Mouse (Mus musculus) left cerebral cortex, adult 9 months (tissue): ENCODE results near the gene Ctf2.
"Not testable (repeated sequence)": the region's sequence is repeated elsewhere in the genome, so short reads cannot be mapped to it uniquely, and the experiment has no call there.

ENCODE experiments used
- DNase-seq, 2 experiments: peaks; one replicate each; pipeline ENCODE4 v3.0.0; 2022; ENCODE audit warnings: low spot score in 2 of 2

Ctf2 gene

GRCm38 (mm10) chr7:127714816-127715215, 17.1 kb downstream of the Ctf2 start:
- no peak for DNase-seq

- DNase-seq, result peak in 1 of 2 experiments; percentile 75
Measured at GRCm38 (mm10) chr7:127712461-127713385, 19.2 kb downstream of the Ctf2 start, which contains the start of gene Ctf1. Gene Ctf1, plus strand, starts transcription at chr7:127712736.

GRCm38 (mm10) chr7:127711456-127711855, 20.5 kb downstream of the Ctf2 start:
- no peak for DNase-seq

- no peak for DNase-seq
Measured at GRCm38 (mm10) chr7:127711031-127711430, 20.9 kb downstream of the Ctf2 start.

GRCm38 (mm10) chr7:127709261-127709979, 22.5 kb downstream of the Ctf2 start:
- DNase-seq, result no peak

DNA sequence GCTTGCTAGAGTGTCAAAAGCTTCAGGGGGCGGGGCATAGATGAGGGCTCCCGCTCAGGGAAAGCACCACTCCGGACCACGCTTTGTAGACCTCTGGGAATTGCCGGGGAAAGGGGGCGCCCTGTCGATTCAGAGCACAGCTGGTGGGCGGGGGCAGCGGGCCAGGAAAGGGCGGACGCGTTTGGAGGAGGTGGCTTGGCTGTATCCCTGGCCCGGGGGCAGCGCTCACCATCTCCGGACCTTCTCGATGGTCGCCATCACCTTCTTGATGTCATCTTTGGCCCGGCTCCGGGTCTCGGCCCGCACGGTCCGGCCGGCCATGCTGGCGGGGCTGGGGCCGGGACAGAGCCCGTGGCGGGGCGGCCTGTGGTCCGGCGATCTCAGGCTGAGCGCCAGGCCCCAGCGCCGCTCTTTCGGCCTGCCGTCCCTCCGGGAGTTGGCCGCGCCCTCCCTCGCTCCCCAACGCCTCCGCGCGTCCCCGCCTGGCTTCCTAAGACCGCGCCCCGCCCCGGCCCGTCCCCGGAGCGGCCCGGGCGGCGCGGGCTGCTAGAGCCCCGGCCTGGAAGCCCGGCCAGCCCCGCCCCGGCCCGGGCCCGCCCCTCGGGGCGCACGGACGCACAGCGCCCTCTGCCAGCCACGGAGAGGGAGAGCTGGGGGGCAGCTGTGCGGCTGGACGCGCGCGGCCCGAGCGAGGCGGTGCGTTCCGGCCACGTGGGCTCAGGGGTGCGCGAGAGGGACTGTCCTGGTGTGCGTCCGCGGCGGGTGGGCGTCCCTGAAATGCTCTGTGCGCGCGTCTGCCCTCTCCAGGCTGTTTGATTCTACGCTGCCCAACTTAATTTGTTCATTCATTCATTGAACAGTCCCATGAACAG, 23.5 kb downstream of the Ctf2 start, which contains the start of gene Bcl7c:
Bcl7c (minus strand) TSS at position 727 of the 872 bp plus-strand sequence.
- DNase-seq, result peak; percentile 62 to 87

GRCm38 (mm10) chr7:127707957-127708206, 24.1 kb downstream of the Ctf2 start:
- DNase-seq, result no peak

DNA sequence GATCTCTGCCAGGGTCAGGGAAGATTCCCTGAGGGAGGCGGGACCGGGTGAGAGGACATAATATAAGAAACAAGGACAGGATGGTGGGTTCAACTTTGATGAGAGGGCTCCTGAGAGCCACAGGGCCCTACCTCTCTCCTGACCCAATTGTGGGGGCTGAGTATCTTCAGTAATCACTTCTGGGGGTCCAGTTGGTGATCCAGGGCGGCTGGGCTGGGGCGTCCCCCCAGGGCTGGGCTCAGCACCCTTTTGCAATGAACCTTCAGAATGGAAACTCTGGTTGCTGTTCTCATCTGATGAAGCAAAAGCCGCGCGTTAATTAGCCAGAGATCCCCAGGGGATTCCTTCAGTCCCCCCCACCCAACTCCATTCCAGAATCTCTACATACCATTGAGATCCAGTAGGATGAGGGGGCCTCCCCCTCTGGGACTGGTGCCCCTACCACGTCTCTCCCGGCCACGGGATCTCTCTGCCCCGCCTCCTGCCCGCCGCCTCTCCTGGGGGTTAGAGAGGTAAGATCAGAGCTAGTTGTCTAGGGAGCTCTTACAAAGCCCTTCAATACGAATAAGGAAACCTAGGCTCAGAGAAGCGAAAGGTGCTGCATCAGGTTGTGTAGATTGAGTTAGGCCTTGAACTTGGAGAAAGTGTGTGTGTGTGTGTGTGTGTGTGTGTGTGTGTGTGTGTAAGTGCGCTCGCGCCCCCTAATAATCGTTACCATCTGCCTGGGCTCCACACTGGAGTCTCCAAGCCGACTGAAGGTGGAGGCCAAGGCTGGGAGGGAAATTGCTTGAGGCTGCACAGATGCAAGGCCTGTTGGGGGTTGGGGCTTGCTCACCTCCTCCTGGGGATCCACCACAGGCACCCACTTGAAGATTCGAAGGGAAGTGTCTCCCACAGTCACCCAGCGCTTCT, 24.7 kb downstream of the Ctf2 start:
- no peak for DNase-seq

DNA sequence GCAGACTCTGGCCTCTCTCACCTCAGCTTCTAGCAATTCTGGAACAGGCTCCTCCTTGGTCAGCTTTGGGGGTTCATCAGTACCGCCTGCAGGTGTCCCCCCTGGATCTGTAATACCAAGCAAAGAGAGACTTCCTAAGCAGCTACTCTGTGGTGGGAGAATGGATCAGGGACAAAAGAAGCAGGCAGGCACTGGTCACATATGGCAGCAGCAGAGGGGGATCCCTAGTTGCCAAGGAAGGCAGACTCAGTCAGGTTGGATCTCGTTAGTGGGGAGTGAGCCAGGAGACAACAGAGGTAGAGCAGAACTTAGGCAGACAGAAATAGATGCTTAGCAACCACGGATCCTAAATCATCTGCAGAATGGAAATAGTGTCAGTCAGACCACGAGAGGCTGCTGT, 26.3 kb downstream of the Ctf2 start:
- no peak for DNase-seq

DNA sequence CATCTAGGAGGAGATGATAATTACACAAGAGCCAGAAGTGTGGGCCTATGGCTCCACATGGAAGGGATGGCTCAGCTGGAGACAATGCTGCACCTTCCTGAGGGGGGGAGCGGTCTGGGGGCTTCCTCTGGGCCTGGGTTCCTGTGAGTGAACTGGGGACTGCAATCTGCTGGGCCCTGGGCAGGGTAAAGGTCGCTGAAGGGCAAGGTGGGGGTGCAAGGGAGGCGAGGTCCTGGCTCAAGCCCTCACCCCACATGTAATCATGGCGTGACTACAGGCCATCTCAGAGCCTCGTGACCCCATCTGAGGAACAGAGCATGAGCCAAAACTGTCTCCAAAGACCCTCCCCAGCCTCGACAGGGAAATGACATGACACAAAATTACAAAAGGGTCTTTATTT, 27.4 kb downstream of the Ctf2 start:
- DNase-seq, result no peak

DNA sequence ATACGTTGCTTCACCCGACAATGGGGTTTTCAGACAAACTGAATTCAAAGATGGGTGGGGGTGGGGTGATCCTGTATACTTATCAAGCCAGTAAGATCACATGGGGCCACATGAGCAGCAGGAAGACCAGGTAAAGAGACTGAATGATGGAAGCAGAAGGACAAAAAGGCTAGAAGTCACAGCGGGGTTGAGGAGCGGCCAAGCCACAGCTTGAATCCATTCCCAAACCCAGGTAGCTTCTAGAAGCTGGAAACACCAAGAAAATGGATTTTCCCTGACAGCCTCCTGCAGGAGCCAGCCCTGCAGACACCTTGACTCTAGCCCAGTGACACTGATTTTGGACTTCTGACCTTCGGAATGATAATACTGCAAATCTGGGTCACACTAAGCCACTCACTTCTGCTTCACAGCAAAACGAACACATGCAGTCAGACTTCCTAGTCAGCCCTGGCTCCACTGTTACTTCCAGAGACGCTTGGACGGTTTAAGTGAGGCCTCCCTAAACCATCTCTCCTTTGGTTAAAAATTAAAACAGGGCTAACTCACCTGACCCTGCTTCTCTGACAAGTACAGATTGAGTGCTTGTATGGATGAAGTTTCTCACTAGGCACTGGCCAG, 28.3 kb downstream of the Ctf2 start:
- DNase-seq, result no peak

GRCm38 (mm10) chr7:127700712-127701331, 31.1 kb downstream of the Ctf2 start:
- DNase-seq, result no peak

DNA sequence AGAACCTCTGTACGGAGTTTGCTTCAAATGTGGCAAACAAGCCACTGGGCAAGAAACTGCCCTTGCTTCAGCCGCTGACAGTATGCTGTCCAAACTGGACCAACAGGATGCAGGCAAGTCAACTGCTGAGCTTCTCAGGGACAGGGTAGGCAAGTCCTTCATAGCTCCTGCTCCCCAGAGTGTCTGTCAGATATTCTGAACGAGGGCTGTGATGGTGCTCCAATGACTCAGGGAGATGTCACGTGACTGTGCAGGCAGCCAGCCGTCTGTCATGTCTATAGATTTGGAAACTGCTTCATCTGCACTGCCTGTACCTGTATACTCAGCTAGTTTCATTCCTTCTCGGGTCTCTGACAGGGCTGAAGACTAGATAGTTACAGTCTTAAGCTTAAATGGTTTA, 33.0 kb downstream of the Ctf2 start:
- DNase-seq, result no peak

- DNase-seq, result not testable (repeated sequence)
Measured at GRCm38 (mm10) chr7:127693730-127694129, 38.2 kb downstream of the Ctf2 start.

DNA sequence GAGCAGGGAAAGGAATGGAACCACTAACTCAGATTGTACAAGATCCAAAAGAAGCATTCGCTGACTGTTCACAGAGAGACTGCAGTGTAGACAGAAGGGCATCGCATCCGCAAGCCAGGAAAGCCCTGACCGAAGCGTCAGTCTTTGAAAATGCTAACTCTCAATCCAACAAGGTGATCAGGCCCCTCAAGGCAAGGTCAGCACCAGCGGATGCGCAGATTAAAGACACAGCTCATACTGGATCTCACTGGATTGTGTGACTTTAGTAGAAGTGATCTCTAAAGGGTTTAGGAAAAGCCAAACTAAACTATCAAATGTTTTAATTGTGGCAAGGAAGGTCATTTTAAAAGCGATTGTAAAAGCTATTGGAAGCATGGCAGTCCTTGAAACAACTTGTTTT, 38.7 kb downstream of the Ctf2 start:
- DNase-seq, result no peak

GRCm38 (mm10) chr7:127691221-127691989, 40.6 kb downstream of the Ctf2 start:
- DNase-seq, result peak in 1 of 2 experiments; percentile 55

GRCm38 (mm10) chr7:127689626-127690280, 42.2 kb downstream of the Ctf2 start:
- no peak for DNase-seq

DNA sequence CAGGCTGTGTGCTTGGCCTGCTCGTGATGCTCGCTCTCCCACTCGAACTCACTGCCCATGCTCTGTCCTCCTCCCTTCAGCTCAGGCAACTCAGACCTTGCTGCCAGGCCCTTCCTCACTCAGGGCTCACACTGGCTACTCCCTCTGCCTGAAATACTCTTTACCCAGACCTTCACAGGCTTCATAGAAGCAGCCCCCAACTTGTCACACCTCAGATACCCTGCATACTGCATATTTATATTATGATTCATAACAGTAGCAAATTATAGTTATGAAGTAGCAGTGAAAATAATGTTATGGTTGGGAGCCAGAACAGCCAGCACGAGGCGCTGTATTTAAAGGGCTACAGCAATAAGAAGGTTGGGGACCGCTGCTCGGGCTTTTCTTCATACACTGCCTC, 43.0 kb downstream of the Ctf2 start:
- DNase-seq, result peak in 1 of 2 experiments; percentile 37
